Mouse (Mus musculus): ENCODE results near the gene Gp1bb. TPM values are rescaled to one million over a fixed set of nuclear protein-coding genes. Genes with fewer than 3 reads are reported as not detected.

Gene Gp1bb
- polyA plus RNA-seq (2012; rRNA removed): 0.51 and 0.53 TPM in 2 replicates

- DNase-seq (ENCODE audit: low read depth): no peak
Observed at GRCm38 (mm10) chr16:18622019-18622418, at the start of gene Gp1bb. TSS of gene Gp1bb (minus strand) at chr16:18622403.

- no peak for DNase-seq (ENCODE audit: low read depth)
Observed at GRCm38 (mm10) chr16:18669914-18670313, 47.7 kb upstream of the Gp1bb start.

GRCm38 (mm10) chr16:18658597-18658996 is 36.4 kb upstream of the Gp1bb start:
- DNase-seq (ENCODE audit: low read depth): no peak

GRCm38 (mm10) chr16:18655372-18656098 is 33.3 kb upstream of the Gp1bb start:
- DNase-seq (ENCODE audit: low read depth): peak; percentile 63

GRCm38 (mm10) chr16:18653290-18654160 is 31.3 kb upstream of the Gp1bb start:
- DNase-seq (ENCODE audit: low read depth): no peak

GRCm38 (mm10) chr16:18649126-18649525 is 26.9 kb upstream of the Gp1bb start:
- DNase-seq (ENCODE audit: low read depth): no peak

- no peak for DNase-seq (ENCODE audit: low read depth)
Observed at GRCm38 (mm10) chr16:18645329-18645728, 23.1 kb upstream of the Gp1bb start.

- DNase-seq (ENCODE audit: low read depth): no peak
Observed at GRCm38 (mm10) chr16:18644485-18644884, 22.3 kb upstream of the Gp1bb start.

- no peak for DNase-seq (ENCODE audit: low read depth)
Observed at GRCm38 (mm10) chr16:18643406-18643998, 21.3 kb upstream of the Gp1bb start.

- DNase-seq (ENCODE audit: low read depth): no peak
Observed at GRCm38 (mm10) chr16:18642897-18643296, 20.7 kb upstream of the Gp1bb start.

- no peak for DNase-seq (ENCODE audit: low read depth)
Observed at GRCm38 (mm10) chr16:18642291-18642690, 20.1 kb upstream of the Gp1bb start.

GRCm38 (mm10) chr16:18639382-18639929 is 17.3 kb upstream of the Gp1bb start:
- no peak for DNase-seq (ENCODE audit: low read depth)

- DNase-seq (ENCODE audit: low read depth): no peak
Observed at GRCm38 (mm10) chr16:18638396-18638795, 16.2 kb upstream of the Gp1bb start.

- DNase-seq (ENCODE audit: low read depth): no peak
Observed at GRCm38 (mm10) chr16:18636804-18637203, 14.6 kb upstream of the Gp1bb start.

GRCm38 (mm10) chr16:18636401-18636800 is 14.2 kb upstream of the Gp1bb start:
- DNase-seq (ENCODE audit: low read depth): no peak

- no peak for DNase-seq (ENCODE audit: low read depth)
Observed at GRCm38 (mm10) chr16:18633333-18633732, 11.1 kb upstream of the Gp1bb start.

GRCm38 (mm10) chr16:18632816-18633215 is 10.6 kb upstream of the Gp1bb start:
- DNase-seq (ENCODE audit: low read depth): no peak

GRCm38 (mm10) chr16:18632059-18632458 is 9.9 kb upstream of the Gp1bb start:
- DNase-seq (ENCODE audit: low read depth): no peak

- DNase-seq (ENCODE audit: low read depth): no peak
Observed at GRCm38 (mm10) chr16:18631141-18631540, 8.9 kb upstream of the Gp1bb start.

GRCm38 (mm10) chr16:18630291-18630690 is 8.1 kb upstream of the Gp1bb start:
- no peak for DNase-seq (ENCODE audit: low read depth)

GRCm38 (mm10) chr16:18629390-18630231 is 7.4 kb upstream of the Gp1bb start, which contains the start of gene Sept5:
TSS of gene Sept5 (minus strand) at chr16:18629954.
- DNase-seq (ENCODE audit: low read depth): no peak

Measured in gonadal fat pad, adult 2 months (tissue).